Mouse (Mus musculus) heart, embryonic 13.5 days (tissue): ENCODE measurements around the gene Itpka. TPM values are rescaled to one million over a fixed set of nuclear protein-coding genes. Genes with fewer than 3 reads are reported as not detected.

ENCODE experiments used
- ATAC-seq: fragments of 200-750 bp; cut with Nextera tagmentation; 2 replicates; pipeline ENCODE4 v1.8.0; 2017; ENCODE audit warnings: moderate TSS enrichment; ENCODE audit not compliant: insufficient number of reproducible peaks, low FRiP score, low TSS enrichment; ENCODE audit errors: extremely low read depth
- H3K27ac ChIP-seq: fragments of 300-500 bp; sonication (generic); replicated peaks from 2 replicates; pipeline ENCODE4 v1.5.1; 2015; ENCODE audit warnings: moderate library complexity, mild to moderate bottlenecking, inconsistent platforms
- H3K27me3 ChIP-seq: fragments of 300-500 bp; sonication (generic); replicated peaks from 2 replicates; pipeline ENCODE4 v1.6.1; 2015; ENCODE audit warnings: mild to moderate bottlenecking, inconsistent platforms
- H3K36me3 ChIP-seq: fragments of 300-500 bp; sonication (generic); 2 replicates; pipeline ENCODE4 v1.6.1; 2015; ENCODE audit warnings: mild to moderate bottlenecking, inconsistent platforms
- H3K4me1 ChIP-seq: fragments of 300-500 bp; sonication (generic); 2 replicates; pipeline ENCODE4 v1.6.1; 2015; ENCODE audit warnings: inconsistent platforms
- H3K4me2 ChIP-seq: fragments of 300-500 bp; sonication (generic); 2 replicates; pipeline ENCODE4 v1.6.1; 2015; ENCODE audit warnings: inconsistent platforms, mild to moderate bottlenecking, moderate library complexity
- H3K4me3 ChIP-seq: fragments of 300-500 bp; sonication (generic); 2 replicates; pipeline ENCODE4 v1.5.1; 2015; ENCODE audit warnings: moderate library complexity, mild to moderate bottlenecking, inconsistent platforms
- H3K9ac ChIP-seq: fragments of 300-500 bp; sonication (generic); 2 replicates; pipeline ENCODE4 v1.6.1; 2015; ENCODE audit warnings: inconsistent platforms, mild to moderate bottlenecking, moderate library complexity
- H3K9me3 ChIP-seq: fragments of 300-500 bp; sonication (generic); 2 replicates; pipeline ENCODE4 v1.6.1; 2016; ENCODE audit warnings: inconsistent platforms
- WGBS: fragments of 180-500 bp; shearing (Covaris S2); methylation state at CpG from one replicate; pipeline ENCODE4 v1.1.7; 2015; ENCODE audit warnings: mixed read lengths; 5-methylcytosine and 5-hydroxymethylcytosine counted together
- polyA plus RNA-seq: library from polyadenylated mRNA; unstranded; fragments of >200 nt; fragmentation: Nextera tagmentation; extraction: Ambion mirVana; gene quantifications from 2 replicates; pipeline ENCODE4 v1.2.1, GENCODE M21; 2015

Itpka gene
- polyA plus RNA-seq, 1 experiment from 2014 or later: 1.8 TPM

DNA sequence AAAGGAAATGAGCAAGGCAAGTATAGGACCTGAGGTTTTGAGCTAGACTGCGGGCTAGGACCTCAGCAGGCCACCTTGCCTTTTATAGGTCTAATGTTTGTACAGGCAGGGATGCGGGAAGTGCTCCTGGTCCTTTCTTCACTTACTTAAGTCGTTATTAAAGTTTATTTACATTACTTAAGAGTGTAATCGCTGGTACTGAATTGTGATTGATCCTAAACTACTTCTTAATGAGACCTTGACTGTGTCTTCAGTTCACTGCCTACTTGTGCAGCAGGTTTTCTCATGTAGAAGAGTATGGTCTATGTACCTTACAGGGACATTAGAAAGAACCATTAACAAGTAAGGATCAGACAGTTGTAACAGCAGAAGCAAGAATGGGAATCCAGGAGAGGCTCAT, 11.4 kb upstream of the Itpka start:
- 85% methylated on average over 4 of the region's 4 CpGs for WGBS
- Histone ChIP-seq H3K36me3 (peaks cover 99% of the 10 kb centered on the region), H3K27me3 (peaks cover 5% of the 10 kb centered on the region; the same call in 1 of the 2 replicates), H3K4me1 (peaks cover 5% of the 10 kb centered on the region; the same call in 1 of the 2 replicates), H3K27ac (no peak overlapping the region), H3K9me3 (no peaks in the 10 kb centered on the region), H3K9ac (no peak overlapping the region), H3K4me2 (no peak overlapping the region), H3K4me3 (no peak overlapping the region)
- ATAC-seq: no peak

DNA sequence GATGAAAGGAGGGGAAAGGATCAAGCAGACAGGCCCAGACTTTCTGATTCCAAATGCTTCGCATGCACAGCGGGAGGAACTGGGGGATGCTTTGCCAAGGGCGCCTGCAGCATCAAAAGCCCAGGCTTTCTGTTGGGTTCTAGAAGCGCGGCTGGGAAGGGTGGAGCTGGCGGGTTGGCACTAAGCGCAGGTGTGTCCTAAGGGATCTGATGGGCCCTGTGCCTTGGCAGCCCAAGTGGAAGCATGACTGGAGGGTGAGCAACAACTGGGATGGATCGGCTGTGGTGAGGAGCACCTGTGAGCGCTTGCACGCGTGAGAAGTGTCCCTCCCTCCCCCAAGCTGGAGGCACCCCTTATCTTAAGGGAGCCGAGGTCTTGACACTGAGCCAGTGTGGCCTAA, 5.0 kb upstream of the Itpka start:
- no peaks in the 10 kb centered on the region for H3K9me3 ChIP-seq
- H3K9ac ChIP-seq: no peak overlapping the region
- no peak overlapping the region for H3K4me2 ChIP-seq
- peaks cover 23% of the 10 kb centered on the region for H3K4me1 ChIP-seq
- H3K36me3 ChIP-seq: peaks cover 39% of the 10 kb centered on the region
- WGBS: 18% methylated on average over 12 of the region's 12 CpGs
- H3K4me3 ChIP-seq: no peak overlapping the region
- no peak overlapping the region for H3K27ac ChIP-seq
- no peak for ATAC-seq
- H3K27me3 ChIP-seq: peaks cover 21% of the 10 kb centered on the region

- WGBS: 33% methylated on average over 2 of the region's 2 CpGs
- Histone ChIP-seq H3K4me1 (peaks cover 54% of the 10 kb centered on the region), H3K4me3 (no peak overlapping the region), H3K27me3 (peaks cover 38% of the 10 kb centered on the region), H3K4me2 (no peak overlapping the region), H3K27ac (no peak overlapping the region), H3K36me3 (peaks cover 5% of the 10 kb centered on the region), H3K9ac (peak overlapping the region; percentile 87; the same call in 1 of the 2 replicates), H3K9me3 (no peaks in the 10 kb centered on the region)
- no peak for ATAC-seq
Measured at GRCm38 (mm10) chr2:119740567-119740966, 1.6 kb upstream of the Itpka start.

GRCm38 (mm10) chr2:119742461-119743175, 481 bp downstream of the Itpka start:
- H3K27me3 ChIP-seq: peaks cover 35% of the 10 kb centered on the region
- peaks cover 50% of the 10 kb centered on the region for H3K4me1 ChIP-seq
- peak overlapping the region; percentile 99 for H3K4me2 ChIP-seq
- under 1% methylated on average over 67 of the region's 70 CpGs for WGBS
- H3K36me3 ChIP-seq: no peaks in the 10 kb centered on the region
- ATAC-seq: no peak
- no peak overlapping the region for H3K27ac ChIP-seq
- H3K4me3 ChIP-seq: peak overlapping the region; percentile 65
- H3K9ac ChIP-seq: peak overlapping the region; percentile 87
- H3K9me3 ChIP-seq: no peaks in the 10 kb centered on the region

DNA sequence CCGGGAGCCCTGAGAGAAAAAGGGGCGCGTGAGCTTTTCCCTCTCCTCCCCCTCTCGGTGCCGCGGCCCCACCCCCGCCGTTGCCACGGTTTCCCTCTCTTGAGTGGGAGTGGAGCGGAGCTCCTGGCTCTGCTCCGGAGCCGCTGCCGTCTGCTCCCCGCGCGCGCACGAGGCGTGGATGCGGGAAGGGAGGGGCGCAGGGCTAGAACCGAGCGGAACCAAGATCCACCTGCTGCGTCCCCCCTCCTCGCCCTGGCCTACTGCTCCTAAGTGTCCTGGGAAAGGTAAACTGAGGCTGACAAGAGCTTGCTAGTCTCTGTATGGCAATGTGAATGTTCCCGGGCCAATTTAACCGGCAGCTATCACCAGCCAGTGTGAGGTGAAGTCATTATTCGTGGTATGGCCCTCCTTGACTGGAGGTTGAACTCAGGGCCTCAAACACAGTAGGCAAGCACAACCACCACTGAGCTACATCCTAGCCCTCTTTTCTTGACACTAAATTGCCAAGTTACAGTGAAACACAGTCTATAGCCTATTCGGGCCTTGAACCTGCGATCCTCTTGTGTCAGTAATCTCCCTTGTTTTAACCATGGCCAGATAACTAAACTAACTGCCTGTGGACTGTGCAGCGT, 1.2 kb downstream of the Itpka start:
- Histone ChIP-seq H3K9ac (peak overlapping the region; percentile 87), H3K9me3 (no peaks in the 10 kb centered on the region), H3K27me3 (peaks cover 40% of the 10 kb centered on the region), H3K4me3 (peak overlapping the region; percentile 65), H3K27ac (no peak overlapping the region), H3K4me2 (peak overlapping the region; percentile 99), H3K4me1 (peaks cover 50% of the 10 kb centered on the region), H3K36me3 (no peaks in the 10 kb centered on the region)
- no peak for ATAC-seq
- 10% methylated on average over 30 of the region's 31 CpGs for WGBS

GRCm38 (mm10) chr2:119743808-119744162, 1.6 kb downstream of the Itpka start:
- H3K4me2 ChIP-seq: peak overlapping the region; percentile 99
- H3K4me1 ChIP-seq: peaks cover 50% of the 10 kb centered on the region
- H3K27ac ChIP-seq: no peak overlapping the region
- H3K27me3 ChIP-seq: peaks cover 43% of the 10 kb centered on the region
- 13% methylated on average over 22 of the region's 22 CpGs for WGBS
- H3K9ac ChIP-seq: peak overlapping the region; percentile 71
- no peaks in the 10 kb centered on the region for H3K9me3 ChIP-seq
- H3K36me3 ChIP-seq: no peaks in the 10 kb centered on the region
- ATAC-seq: no peak
- peak overlapping the region; percentile 65 for H3K4me3 ChIP-seq

DNA sequence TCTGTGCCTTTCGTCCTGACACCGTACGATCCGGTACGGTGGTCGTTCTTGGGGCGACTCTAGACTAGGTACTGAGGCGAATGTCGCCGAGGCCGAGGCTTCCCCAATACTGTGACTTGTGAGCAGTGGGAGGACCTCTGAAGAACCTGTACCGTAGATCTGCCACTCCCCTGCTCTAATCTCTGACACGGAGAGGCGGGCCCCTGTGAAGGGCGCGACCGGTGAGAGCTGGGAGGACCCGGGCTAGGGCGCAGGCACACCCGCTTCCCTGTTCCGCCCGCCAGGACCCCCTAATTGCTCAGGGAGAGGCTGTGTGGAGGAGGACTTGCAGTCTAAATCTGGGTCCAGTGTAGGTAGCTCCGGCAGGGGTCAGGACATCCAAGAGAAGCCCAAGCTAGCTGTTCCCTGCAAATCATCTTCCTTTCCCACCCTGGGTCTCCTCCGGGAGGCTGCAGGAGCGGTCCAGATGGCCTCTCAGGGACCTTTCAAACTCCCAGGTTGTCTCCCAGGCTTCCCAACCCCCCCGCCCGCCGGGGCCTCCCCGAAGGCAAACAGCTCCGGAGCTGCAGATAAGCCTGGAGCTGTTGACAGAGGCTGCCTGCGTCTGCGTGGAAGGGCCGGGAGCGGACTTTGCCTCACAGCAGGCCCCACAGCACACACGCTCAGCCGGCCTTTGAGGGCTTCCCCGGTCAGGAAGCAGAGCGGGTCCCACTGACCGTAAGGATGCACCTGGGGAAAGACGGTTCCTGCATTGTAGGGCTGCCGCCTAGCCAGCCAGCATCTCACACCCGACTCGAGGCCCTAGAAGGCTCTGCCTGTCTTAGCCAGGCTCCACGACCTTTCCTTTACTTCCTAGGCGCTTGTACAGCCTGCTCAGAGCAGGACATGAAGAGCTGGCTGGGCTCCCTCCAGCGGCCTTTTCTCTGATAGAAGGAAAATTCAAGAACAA, 2.3 kb downstream of the Itpka start:
- H3K4me1 ChIP-seq: peaks cover 50% of the 10 kb centered on the region
- peak; percentile 5; the same call in 1 of the 2 replicates for ATAC-seq
- H3K27ac ChIP-seq: peak overlapping the region; percentile 55; the same call in 1 of the 2 replicates
- no peaks in the 10 kb centered on the region for H3K36me3 ChIP-seq
- WGBS: 2% methylated on average over 46 of the region's 46 CpGs
- peak overlapping the region; percentile 99 for H3K4me2 ChIP-seq
- H3K4me3 ChIP-seq: peak overlapping the region; percentile 65
- peaks cover 50% of the 10 kb centered on the region for H3K27me3 ChIP-seq
- H3K9ac ChIP-seq: peak overlapping the region; percentile 71
- no peaks in the 10 kb centered on the region for H3K9me3 ChIP-seq

DNA sequence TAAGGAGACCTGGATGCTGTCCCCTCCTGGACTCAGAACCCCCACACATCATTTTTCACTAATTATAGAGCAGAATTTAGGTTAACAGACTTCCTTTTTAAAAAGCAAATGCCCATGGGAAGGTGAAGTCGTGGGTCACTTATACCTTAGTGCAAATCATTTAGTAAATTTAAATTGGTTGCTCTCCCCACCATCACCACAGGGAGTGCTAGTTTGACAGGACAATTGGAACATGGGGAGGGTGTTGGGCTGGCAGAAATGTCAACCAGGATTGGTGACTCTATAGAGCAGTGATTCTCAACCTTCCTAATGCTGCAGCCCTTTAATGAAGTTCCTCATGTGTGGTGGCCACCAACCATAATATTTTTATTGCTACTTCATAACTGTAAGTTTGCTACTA, 3.1 kb downstream of the Itpka start:
- WGBS: 9% methylated on average over 1 of the region's 1 CpGs
- peaks cover 58% of the 10 kb centered on the region for H3K27me3 ChIP-seq
- H3K27ac ChIP-seq: 0 out of 2 replicates have a peak overlapping the region, but pooled peaks have one; percentile 55
- H3K4me2 ChIP-seq: peak overlapping the region; percentile 99
- H3K4me1 ChIP-seq: peaks cover 48% of the 10 kb centered on the region
- no peaks in the 10 kb centered on the region for H3K9me3 ChIP-seq
- ATAC-seq: no peak
- H3K4me3 ChIP-seq: no peak overlapping the region
- H3K36me3 ChIP-seq: no peaks in the 10 kb centered on the region
- H3K9ac ChIP-seq: no peak overlapping the region; the same call in 1 of the 2 replicates

DNA sequence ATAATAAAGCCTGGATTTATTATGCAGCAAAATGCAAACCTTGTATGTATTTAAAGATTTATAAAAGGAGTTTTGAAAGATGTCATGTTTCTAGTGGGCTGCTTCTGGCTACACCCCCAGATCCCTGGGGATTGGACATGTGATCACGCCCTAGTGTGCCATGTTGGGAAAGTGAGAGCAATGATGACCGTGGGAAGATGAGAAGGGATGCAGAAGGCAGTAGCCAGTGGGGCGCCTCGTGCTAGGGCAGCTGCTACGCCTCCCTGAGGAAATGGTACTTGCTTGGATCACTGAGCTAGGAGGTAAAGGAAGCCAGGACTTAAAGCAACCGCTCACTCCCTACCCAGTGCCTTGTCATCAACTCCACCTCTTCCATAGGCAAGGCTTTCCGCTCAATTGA, 5.4 kb downstream of the Itpka start:
- H3K9ac ChIP-seq: no peak overlapping the region
- H3K36me3 ChIP-seq: no peaks in the 10 kb centered on the region
- no peak for ATAC-seq
- H3K9me3 ChIP-seq: no peaks in the 10 kb centered on the region
- peaks cover 32% of the 10 kb centered on the region for H3K4me1 ChIP-seq
- H3K4me2 ChIP-seq: no peak overlapping the region
- WGBS: 67% methylated on average over 7 of the region's 7 CpGs
- peaks cover 79% of the 10 kb centered on the region for H3K27me3 ChIP-seq
- no peak overlapping the region for H3K27ac ChIP-seq
- no peak overlapping the region for H3K4me3 ChIP-seq

DNA sequence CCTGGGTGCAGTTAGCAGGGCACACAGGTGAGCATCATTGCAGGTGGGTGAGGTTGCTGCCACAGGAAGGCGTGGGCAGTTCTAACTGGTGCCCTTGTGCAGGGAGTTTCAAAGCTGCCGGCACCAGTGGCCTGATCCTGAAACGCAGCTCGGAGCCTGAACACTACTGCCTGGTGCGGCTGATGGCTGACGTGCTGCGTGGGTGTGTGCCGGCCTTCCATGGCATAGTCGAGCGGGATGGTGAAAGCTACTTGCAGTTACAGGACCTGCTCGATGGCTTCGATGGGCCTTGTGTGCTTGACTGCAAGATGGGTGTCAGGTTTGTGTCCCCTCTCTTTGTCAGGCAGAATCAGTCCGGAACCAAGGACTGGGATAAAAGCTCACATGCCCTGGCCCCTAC, 7.1 kb downstream of the Itpka start:
- Histone ChIP-seq H3K9ac (no peak overlapping the region), H3K27ac (no peak overlapping the region), H3K27me3 (peaks cover 79% of the 10 kb centered on the region), H3K36me3 (no peaks in the 10 kb centered on the region), H3K9me3 (no peaks in the 10 kb centered on the region), H3K4me2 (no peak overlapping the region), H3K4me1 (peaks cover 15% of the 10 kb centered on the region), H3K4me3 (no peak overlapping the region)
- no peak for ATAC-seq
- 70% methylated on average over 13 of the region's 13 CpGs for WGBS

- WGBS: 2% methylated on average over 31 of the region's 31 CpGs
- ATAC-seq: no peak
- Histone ChIP-seq H3K36me3 (no peaks in the 10 kb centered on the region), H3K9me3 (no peaks in the 10 kb centered on the region), H3K27me3 (peaks cover 95% of the 10 kb centered on the region), H3K4me3 (peak overlapping the region; percentile 73), H3K4me2 (peak overlapping the region; percentile 99), H3K4me1 (peaks cover 15% of the 10 kb centered on the region), H3K27ac (no peak overlapping the region), H3K9ac (peak overlapping the region; percentile 78)
Measured at GRCm38 (mm10) chr2:119757601-119758100, 15.5 kb downstream of the Itpka start.
